Mouse (Mus musculus) limb, embryonic 12.5 days (tissue): ENCODE data around the gene Sipa1l1. TPM values are rescaled to one million over a fixed set of nuclear protein-coding genes. Genes with fewer than 3 reads are reported as not detected.

ENCODE experiments used
- ATAC-seq: fragments of 200-750 bp; cut with Nextera tagmentation; 2 replicates; pipeline ENCODE4 v1.8.0; 2017; ENCODE audit warnings: low read depth, moderate TSS enrichment; ENCODE audit not compliant: insufficient number of reproducible peaks, insufficient read depth, low FRiP score, low TSS enrichment
- H3K27ac ChIP-seq: fragments of 300-500 bp; sonication (generic); 2 replicates; pipeline ENCODE4 v1.5.1; 2016; ENCODE audit warnings: mild to moderate bottlenecking, moderate library complexity
- H3K27me3 ChIP-seq: fragments of 300-500 bp; sonication (generic); 2 replicates; pipeline ENCODE4 v1.6.1; 2016; ENCODE audit warnings: mild to moderate bottlenecking, moderate library complexity
- H3K36me3 ChIP-seq: fragments of 300-500 bp; sonication (generic); 2 replicates; pipeline ENCODE4 v1.6.1; 2016; ENCODE audit warnings: mild to moderate bottlenecking, moderate library complexity
- H3K4me1 ChIP-seq: fragments of 300-500 bp; sonication (generic); replicated peaks from 2 replicates; pipeline ENCODE4 v1.6.1; 2016
- H3K4me2 ChIP-seq: fragments of 300-500 bp; sonication (generic); 2 replicates; pipeline ENCODE4 v1.6.1; 2016; ENCODE audit warnings: mild to moderate bottlenecking, moderate library complexity
- H3K4me3 ChIP-seq: fragments of 300-500 bp; sonication (generic); replicated peaks from 2 replicates; pipeline ENCODE4 v1.5.1; 2016; ENCODE audit warnings: mild to moderate bottlenecking
- H3K9ac ChIP-seq: fragments of 300-500 bp; sonication (generic); replicated peaks from 2 replicates; pipeline ENCODE4 v1.6.1; 2016; ENCODE audit warnings: mild to moderate bottlenecking, moderate library complexity
- H3K9me3 ChIP-seq: fragments of 300-500 bp; sonication (generic); 2 replicates; pipeline ENCODE4 v1.6.1; 2016; ENCODE audit warnings: mild to moderate bottlenecking, moderate library complexity
- WGBS: fragments of 180-500 bp; shearing (Covaris S2); methylation state at CpG from one replicate; pipeline ENCODE4 v1.1.7; 2016; 5-methylcytosine and 5-hydroxymethylcytosine counted together
- polyA plus RNA-seq: library from polyadenylated mRNA; unstranded; fragments of >200 nt; fragmentation: Nextera tagmentation; extraction: Ambion mirVana; gene quantifications from 2 replicates; pipeline ENCODE4 v1.2.1, GENCODE M21; 2016

Sipa1l1 gene
- polyA plus RNA-seq, 1 experiment from 2014 or later, result 33.1 TPM

DNA sequence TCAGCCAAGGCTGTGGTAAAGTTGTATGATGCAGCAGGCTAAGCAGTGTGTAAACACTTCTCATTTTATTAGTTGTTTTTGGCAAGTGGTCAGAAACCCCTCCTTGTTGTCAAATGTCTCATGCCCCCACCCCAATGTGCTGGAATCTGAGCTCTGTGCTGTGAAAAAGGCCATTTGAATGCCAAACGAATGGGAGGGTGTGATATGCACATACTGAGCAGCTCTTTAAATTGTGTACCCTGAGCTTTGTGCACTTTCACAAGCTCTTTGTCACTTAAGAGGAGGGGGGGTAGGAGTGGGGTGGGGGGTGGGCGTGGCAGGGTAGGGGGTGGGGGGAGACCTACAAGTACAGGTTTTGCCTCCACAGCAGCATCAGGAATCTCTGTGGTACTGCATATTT, 24.4 kb downstream of the Sipa1l1 start:
- Histone ChIP-seq H3K36me3 (no peaks in the 10 kb centered on the region), H3K9me3 (no peaks in the 10 kb centered on the region), H3K4me1 (peaks cover 84% of the 10 kb centered on the region), H3K4me3 (no peak overlapping the region), H3K9ac (no peak overlapping the region), H3K4me2 (no peak overlapping the region), H3K27me3 (no peaks in the 10 kb centered on the region), H3K27ac (no peak overlapping the region)
- ATAC-seq, result no peak
- WGBS, result 54% methylated on average over 2 of the region's 2 CpGs

GRCm38 (mm10) chr12:82194919-82195318, 25.8 kb downstream of the Sipa1l1 start:
- no peaks in the 10 kb centered on the region for H3K27me3 ChIP-seq
- no peak overlapping the region for H3K4me2 ChIP-seq
- no peak for ATAC-seq
- H3K9me3 ChIP-seq, result no peaks in the 10 kb centered on the region
- 68% methylated on average over 3 of the region's 3 CpGs for WGBS
- peaks cover 69% of the 10 kb centered on the region for H3K4me1 ChIP-seq
- H3K9ac ChIP-seq, result no peak overlapping the region
- no peaks in the 10 kb centered on the region for H3K36me3 ChIP-seq
- 0 out of 2 replicates have a peak overlapping the region, but pooled peaks have one; percentile 8 for H3K27ac ChIP-seq
- H3K4me3 ChIP-seq, result no peak overlapping the region

- Histone ChIP-seq H3K9me3 (no peaks in the 10 kb centered on the region), H3K36me3 (no peaks in the 10 kb centered on the region), H3K4me1 (peaks cover 58% of the 10 kb centered on the region), H3K4me2 (no peak overlapping the region), H3K27me3 (no peaks in the 10 kb centered on the region), H3K4me3 (no peak overlapping the region), H3K27ac (no peak overlapping the region), H3K9ac (no peak overlapping the region)
- ATAC-seq, result no peak
- WGBS, result 69% methylated on average over 2 of the region's 2 CpGs
These were observed 27.1 kb downstream of the Sipa1l1 start for GRCm38 (mm10) chr12:82196213-82196612.

DNA sequence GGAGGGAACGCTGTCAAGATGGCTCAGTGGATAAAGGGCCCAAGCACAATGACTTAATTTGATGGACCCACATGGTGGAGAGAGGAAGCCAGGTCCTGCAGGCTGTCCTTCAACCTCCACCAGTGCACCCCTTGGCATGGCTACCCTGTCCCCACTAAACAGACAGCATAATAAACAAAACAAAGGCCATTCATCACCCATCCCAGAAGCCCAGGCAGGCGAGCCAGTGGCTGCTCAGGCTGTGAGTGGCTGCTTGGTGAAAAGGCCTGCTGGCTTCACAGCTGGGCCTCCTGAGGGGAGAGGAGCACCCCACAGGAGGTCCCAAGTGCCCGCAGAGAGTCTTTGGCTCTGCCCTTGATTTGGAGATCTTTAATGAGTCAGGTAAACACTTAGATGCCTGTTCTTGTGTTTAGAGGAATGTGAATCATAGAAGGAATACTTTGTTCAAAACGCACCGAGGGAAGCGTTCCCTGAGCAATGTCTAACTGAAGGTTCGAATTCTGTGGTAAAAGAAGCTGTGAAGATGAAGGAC, 27.6 kb downstream of the Sipa1l1 start:
- H3K27ac ChIP-seq, result no peak overlapping the region
- 43% methylated on average over 7 of the region's 7 CpGs for WGBS

DNA sequence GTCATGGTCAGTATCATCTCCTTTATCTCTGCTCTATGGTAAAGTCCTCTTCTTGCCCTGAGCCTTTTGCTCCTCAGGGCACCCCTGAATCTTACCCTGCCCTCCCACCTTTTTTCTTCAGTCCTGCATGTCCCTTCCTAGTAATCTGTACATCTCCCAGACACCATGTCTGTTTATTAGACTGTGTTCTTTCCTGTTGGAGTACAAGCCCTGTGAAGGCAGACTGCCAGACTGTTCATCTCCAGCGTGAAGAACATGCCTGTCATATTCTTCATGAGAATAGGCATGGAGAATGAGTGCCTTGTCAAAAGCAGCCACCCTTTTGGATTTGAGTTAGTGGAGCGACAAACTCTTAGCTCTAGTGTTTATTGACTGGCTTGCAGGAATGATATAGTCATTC, 28.1 kb downstream of the Sipa1l1 start:
- Histone ChIP-seq H3K27ac (no peak overlapping the region), H3K9me3 (no peaks in the 10 kb centered on the region), H3K36me3 (no peaks in the 10 kb centered on the region), H3K4me2 (no peak overlapping the region), H3K4me1 (peaks cover 55% of the 10 kb centered on the region), H3K27me3 (no peaks in the 10 kb centered on the region), H3K9ac (no peak overlapping the region), H3K4me3 (no peak overlapping the region)
- no peak for ATAC-seq
- WGBS, result 75% methylated on average over 2 of the region's 2 CpGs

More for the DNA sequence above, 27.6 kb downstream of the Sipa1l1 start:
- ATAC-seq, result no peak
- no peaks in the 10 kb centered on the region for H3K36me3 ChIP-seq
- no peak overlapping the region for H3K9ac ChIP-seq
- no peak overlapping the region for H3K4me3 ChIP-seq
- peaks cover 57% of the 10 kb centered on the region for H3K4me1 ChIP-seq
- H3K9me3 ChIP-seq, result no peaks in the 10 kb centered on the region
- H3K27me3 ChIP-seq, result no peaks in the 10 kb centered on the region
- no peak overlapping the region for H3K4me2 ChIP-seq

- 83% methylated on average over 6 of the region's 6 CpGs for WGBS
- Histone ChIP-seq H3K4me3 (no peak overlapping the region), H3K4me1 (peaks cover 37% of the 10 kb centered on the region), H3K4me2 (no peak overlapping the region), H3K9ac (no peak overlapping the region), H3K36me3 (no peaks in the 10 kb centered on the region), H3K27me3 (no peaks in the 10 kb centered on the region), H3K9me3 (no peaks in the 10 kb centered on the region), H3K27ac (no peak overlapping the region)
- ATAC-seq, result no peak
These were observed 30.2 kb downstream of the Sipa1l1 start for GRCm38 (mm10) chr12:82199286-82199685.

GRCm38 (mm10) chr12:82204106-82204505, 35.0 kb downstream of the Sipa1l1 start:
- Histone ChIP-seq H3K4me1 (no peaks in the 10 kb centered on the region), H3K4me3 (no peak overlapping the region), H3K4me2 (no peak overlapping the region), H3K36me3 (no peaks in the 10 kb centered on the region), H3K9ac (no peak overlapping the region), H3K9me3 (no peaks in the 10 kb centered on the region), H3K27ac (no peak overlapping the region), H3K27me3 (no peaks in the 10 kb centered on the region)
- 83% methylated on average over 6 of the region's 6 CpGs for WGBS
- ATAC-seq, result no peak

DNA sequence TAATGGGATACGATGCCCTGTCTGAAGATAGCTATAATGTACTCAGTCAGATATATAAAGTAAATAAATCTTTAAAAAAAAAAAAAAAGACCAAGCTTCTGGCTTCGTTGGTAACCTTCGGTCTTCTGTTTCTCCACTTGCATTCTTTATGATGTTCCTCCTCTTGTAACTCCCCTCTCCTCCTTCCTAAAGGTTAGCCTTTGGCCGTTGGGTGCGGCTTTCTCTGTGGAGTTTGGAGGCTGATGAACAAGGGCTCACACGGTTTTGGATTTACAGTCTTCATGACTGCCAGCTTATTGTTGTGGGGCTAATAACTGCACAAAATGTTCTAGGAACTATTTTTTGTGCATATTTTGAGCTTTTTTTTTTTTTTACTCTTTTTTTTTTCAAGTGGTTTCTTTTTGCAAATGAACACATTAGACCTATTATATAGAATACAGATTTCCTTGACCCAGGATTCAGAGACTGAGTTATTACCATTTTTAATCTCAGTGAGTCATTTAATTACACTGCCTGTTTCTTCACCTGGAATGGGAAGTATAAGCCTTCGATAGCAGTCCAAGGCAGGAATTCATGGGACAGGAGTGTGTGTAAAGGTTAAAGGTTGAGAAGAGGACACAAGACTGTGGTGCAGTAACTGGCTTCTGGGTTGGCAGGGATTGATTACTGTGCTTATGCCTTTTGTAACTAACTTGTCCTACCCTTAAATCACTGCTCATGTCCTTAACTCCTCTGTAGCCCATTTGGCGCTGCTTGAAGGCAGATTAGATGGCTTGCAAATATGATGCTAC, 37.9 kb downstream of the Sipa1l1 start:
- Histone ChIP-seq H3K27me3 (no peaks in the 10 kb centered on the region), H3K4me1 (peaks cover 7% of the 10 kb centered on the region; the same call in 1 of the 2 replicates), H3K9ac (no peak overlapping the region), H3K36me3 (no peaks in the 10 kb centered on the region), H3K27ac (no peak overlapping the region), H3K4me2 (no peak overlapping the region), H3K9me3 (no peaks in the 10 kb centered on the region), H3K4me3 (no peak overlapping the region)
- WGBS, result 83% methylated on average over 8 of the region's 8 CpGs
- ATAC-seq, result no peak

GRCm38 (mm10) chr12:82208046-82208445, 38.9 kb downstream of the Sipa1l1 start:
- ATAC-seq, result no peak
- Histone ChIP-seq H3K4me3 (no peak overlapping the region), H3K27me3 (no peaks in the 10 kb centered on the region), H3K4me1 (peaks cover 16% of the 10 kb centered on the region; the same call in 1 of the 2 replicates), H3K4me2 (no peak overlapping the region), H3K27ac (no peak overlapping the region), H3K9me3 (no peaks in the 10 kb centered on the region), H3K36me3 (no peaks in the 10 kb centered on the region), H3K9ac (no peak overlapping the region)
- WGBS, result 83% methylated on average over 3 of the region's 3 CpGs

GRCm38 (mm10) chr12:82208611-82209010, 39.5 kb downstream of the Sipa1l1 start:
- H3K4me2 ChIP-seq, result no peak overlapping the region
- no peak overlapping the region for H3K4me3 ChIP-seq
- ATAC-seq, result no peak
- no peaks in the 10 kb centered on the region for H3K9me3 ChIP-seq
- no peak overlapping the region for H3K27ac ChIP-seq
- no peaks in the 10 kb centered on the region for H3K36me3 ChIP-seq
- H3K27me3 ChIP-seq, result no peaks in the 10 kb centered on the region
- peaks cover 20% of the 10 kb centered on the region; the same call in 1 of the 2 replicates for H3K4me1 ChIP-seq
- H3K9ac ChIP-seq, result no peak overlapping the region
- 90% methylated on average over 4 of the region's 4 CpGs for WGBS

- peaks cover 22% of the 10 kb centered on the region for H3K4me1 ChIP-seq
- no peak overlapping the region for H3K4me2 ChIP-seq
- no peak for ATAC-seq
- 67% methylated on average over 2 of the region's 2 CpGs for WGBS
- H3K27ac ChIP-seq, result no peak overlapping the region
- no peaks in the 10 kb centered on the region for H3K36me3 ChIP-seq
- peaks cover 4% of the 10 kb centered on the region; the same call in 1 of the 2 replicates for H3K9me3 ChIP-seq
- no peak overlapping the region for H3K9ac ChIP-seq
- no peaks in the 10 kb centered on the region for H3K27me3 ChIP-seq
- H3K4me3 ChIP-seq, result no peak overlapping the region
These were observed 40.6 kb downstream of the Sipa1l1 start for GRCm38 (mm10) chr12:82209753-82210152.
